Mouse (Mus musculus) heart, postnatal 0 days (tissue): ENCODE data around the gene Smchd1. TPM values are rescaled to one million over a fixed set of nuclear protein-coding genes. Genes with fewer than 3 reads are reported as not detected.

Experiments
- ATAC-seq: fragments of 200-750 bp; cut with Nextera tagmentation; 2 replicates; pipeline ENCODE4 v1.8.0; 2017; ENCODE audit warnings: low read depth, moderate number of reproducible peaks, moderate library complexity; ENCODE audit not compliant: insufficient read depth
- DNase-seq: peaks from one replicate; pipeline ENCODE4 v3.0.0-alpha.2; 2016; ENCODE audit warnings: low spot score
- H3K27ac ChIP-seq: fragments of 300-500 bp; sonication (generic); 2 replicates; pipeline ENCODE4 v1.5.1; 2014; ENCODE audit warnings: low read depth, mild to moderate bottlenecking
- H3K27me3 ChIP-seq: fragments of 300-500 bp; sonication (generic); 2 replicates; pipeline ENCODE4 v1.6.1; 2014; ENCODE audit warnings: low read length, mixed read lengths; ENCODE audit not compliant: control insufficient read depth, insufficient read depth
- H3K36me3 ChIP-seq: fragments of 300-500 bp; sonication (generic); replicated peaks from 2 replicates; pipeline ENCODE4 v1.6.1; 2014; ENCODE audit warnings: low read length, mixed read lengths; ENCODE audit not compliant: control insufficient read depth, insufficient read depth
- H3K4me1 ChIP-seq: fragments of 300-500 bp; sonication (generic); 2 replicates; pipeline ENCODE4 v1.6.1; 2014; ENCODE audit warnings: antibody characterized with exemption; ENCODE audit not compliant: control insufficient read depth, insufficient read depth
- H3K4me2 ChIP-seq: fragments of 300-500 bp; sonication (generic); 2 replicates; pipeline ENCODE4 v1.6.1; 2014; ENCODE audit warnings: low read depth, mild to moderate bottlenecking, low read length, moderate library complexity
- H3K4me3 ChIP-seq: fragments of 300-500 bp; sonication (generic); 2 replicates; pipeline ENCODE4 v1.5.1; 2014; ENCODE audit warnings: low read depth, low read length
- H3K9ac ChIP-seq: fragments of 300-500 bp; sonication (generic); replicated peaks from 2 replicates; pipeline ENCODE4 v1.6.1; 2014; ENCODE audit warnings: low read depth, low read length, mixed read lengths
- H3K9me3 ChIP-seq: fragments of 300-500 bp; sonication (generic); replicated peaks from 2 replicates; pipeline ENCODE4 v1.6.1; 2016; ENCODE audit warnings: low read length; ENCODE audit not compliant: control insufficient read depth
- CTCF ChIP-seq: IDR thresholded peaks from 2 replicates; pipeline ENCODE4 v1.5.1; 2016; ENCODE audit warnings: antibody characterized with exemption, control low read depth, low read depth
- EP300 ChIP-seq: IDR thresholded peaks from 2 replicates; pipeline ENCODE4 v1.6.1; 2016; ENCODE audit warnings: antibody characterized with exemption, low read depth
- WGBS: fragments of 180-500 bp; shearing (Covaris S2); extraction: QIAGEN DNeasy Blood & Tissue Kit; methylation state at CpG from one replicate; pipeline ENCODE4 v1.1.7; 2014; 5-methylcytosine and 5-hydroxymethylcytosine counted together
- polyA plus RNA-seq: library from polyadenylated mRNA; unstranded; fragments of >200 nt; fragmentation: Nextera tagmentation; extraction: Ambion mirVana; gene quantifications from 2 replicates; pipeline ENCODE4 v1.2.1, GENCODE M21; 2015
- total RNA-seq: library from RNA; depleted of rRNA; stranded (reverse); fragments of >200 nt; gene quantifications from 2 replicates; pipeline ENCODE4 v1.2.3, GENCODE M21; 2014; ENCODE audit warnings: low replicate concordance; rRNA removed

Gene Smchd1
- total RNA-seq (16.1 and 40.9 TPM in 2 replicates), polyA plus RNA-seq (18.6 and 18.7 TPM in 2 replicates)

DNA sequence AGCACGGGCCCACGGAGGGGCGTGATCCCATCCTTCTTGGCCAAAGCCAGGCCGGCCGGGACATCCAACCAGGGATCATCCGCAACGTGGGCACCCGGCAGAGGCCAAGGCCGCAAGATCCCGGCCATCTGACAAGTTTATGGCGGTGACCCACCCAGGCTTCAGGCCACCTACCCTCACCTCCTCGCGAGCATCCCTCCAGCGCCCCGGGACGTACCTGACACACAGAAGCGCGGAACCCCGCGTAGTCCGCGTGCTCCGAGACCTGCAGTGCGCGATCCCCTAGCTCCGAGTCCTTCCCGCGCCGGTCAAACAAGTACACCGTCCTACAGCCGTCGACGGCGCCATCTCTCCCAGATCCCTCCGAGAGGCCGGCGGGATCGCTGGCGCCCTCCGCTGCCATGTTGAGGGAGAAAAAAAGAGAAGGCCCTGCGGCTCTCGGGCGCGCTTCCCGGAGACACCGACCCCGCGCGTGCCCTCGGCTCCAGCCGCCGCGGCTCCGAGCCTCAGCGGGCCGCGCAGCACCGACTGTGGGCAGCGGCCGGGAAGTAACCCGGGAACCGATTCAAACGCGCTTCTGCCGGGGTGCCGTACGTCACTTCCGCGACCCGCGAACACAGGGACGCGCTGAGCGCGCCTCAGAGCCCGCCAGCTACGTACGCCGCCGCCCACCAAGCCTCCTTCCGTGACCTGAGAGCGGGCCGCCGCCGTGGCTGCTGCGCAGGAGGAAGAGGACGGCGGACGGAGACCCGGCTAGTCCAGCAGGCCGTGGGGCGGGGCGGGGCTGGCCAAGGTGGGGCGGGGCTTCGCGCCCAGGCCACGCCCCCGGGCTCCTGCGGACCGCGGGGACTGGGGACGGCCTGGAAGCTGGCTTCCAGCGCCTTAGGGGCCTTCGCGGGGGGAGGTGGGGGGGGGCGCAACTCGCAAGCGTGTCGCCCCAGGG lies at the start of gene Smchd1:
TSS of gene Smchd1 (minus strand) at position 582 of the 943 bp plus-strand sequence.
- DNase-seq (peak; percentile 96), ATAC-seq (peak; percentile 96)
- Histone ChIP-seq H3K9me3 (no peaks in the 10 kb centered on the region), H3K4me1 (peaks cover 7% of the 10 kb centered on the region; the same call in 1 of the 2 replicates), H3K27ac (peak within 1 kb of the TSS; percentile 96), H3K36me3 (no peaks in the 10 kb centered on the region), H3K9ac (peak within 1 kb of the TSS; percentile 86), H3K4me2 (peak within 1 kb of the TSS; percentile 95), H3K27me3 (no peaks in the 10 kb centered on the region), H3K4me3 (peak within 1 kb of the TSS; percentile 99)
- 0% methylated on average over 78 of the region's 109 CpGs for WGBS
- TF ChIP-seq CTCF (no peak), EP300 (no peak)

DNA sequence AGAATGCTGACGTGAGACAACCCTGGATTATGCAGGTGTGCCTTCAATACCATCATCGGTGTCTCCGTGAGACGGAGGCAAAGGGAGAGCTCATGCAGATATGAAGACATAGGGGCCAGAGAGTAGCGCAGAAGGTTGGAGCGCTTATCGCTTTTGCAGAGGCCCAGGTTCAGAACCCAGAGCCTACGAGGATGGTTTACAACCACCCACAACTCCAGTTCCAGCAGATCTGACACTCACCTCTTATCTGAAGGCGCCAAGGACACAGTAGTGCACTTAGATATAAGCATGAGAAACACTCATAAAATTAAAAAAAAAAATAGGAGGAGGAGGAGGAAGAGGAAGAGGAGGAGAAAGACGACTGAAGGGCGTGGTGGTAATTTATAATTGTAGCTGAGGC lies 35.2 kb upstream of the Smchd1 start:
- peaks cover 71% of the 10 kb centered on the region for H3K36me3 ChIP-seq
- TF ChIP-seq CTCF (no peak), EP300 (no peak)
- DNase-seq (no peak), ATAC-seq (no peak)
- no peak overlapping the region for H3K27ac ChIP-seq
- no peaks in the 10 kb centered on the region for H3K27me3 ChIP-seq
- H3K9me3 ChIP-seq: no peaks in the 10 kb centered on the region
- 92% methylated on average over 11 of the region's 11 CpGs for WGBS
- H3K9ac ChIP-seq: no peak overlapping the region
- H3K4me3 ChIP-seq: no peak overlapping the region
- no peaks in the 10 kb centered on the region for H3K4me1 ChIP-seq
- H3K4me2 ChIP-seq: no peak overlapping the region

DNA sequence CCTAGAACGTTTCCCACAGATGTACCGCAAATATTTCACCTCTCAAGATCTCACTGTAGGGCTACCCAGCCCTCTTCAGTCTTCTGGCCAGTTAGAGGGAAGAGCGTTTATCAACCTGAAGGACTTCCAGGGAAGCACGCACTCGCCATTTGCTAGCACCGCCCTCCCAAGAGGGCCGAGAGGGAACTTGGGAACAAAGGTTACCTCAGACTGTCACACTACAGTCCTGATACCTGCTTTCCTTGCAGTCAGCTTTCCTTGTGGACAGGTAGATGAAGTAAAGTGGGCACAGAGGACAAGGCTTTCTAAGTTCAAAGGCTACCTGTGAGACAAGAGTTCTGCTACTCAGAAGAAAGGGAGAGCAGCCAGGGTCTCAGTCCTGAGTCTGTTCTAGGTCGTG lies 31.7 kb upstream of the Smchd1 start:
- DNase-seq (no peak), ATAC-seq (no peak)
- TF ChIP-seq EP300 (no peak), CTCF (no peak)
- Histone ChIP-seq H3K27ac (no peak overlapping the region), H3K4me1 (no peaks in the 10 kb centered on the region), H3K36me3 (peaks cover 70% of the 10 kb centered on the region), H3K4me2 (no peak overlapping the region), H3K27me3 (no peaks in the 10 kb centered on the region), H3K9ac (no peak overlapping the region), H3K9me3 (no peaks in the 10 kb centered on the region), H3K4me3 (no peak overlapping the region)
- WGBS: 84% methylated on average over 8 of the region's 8 CpGs

DNA sequence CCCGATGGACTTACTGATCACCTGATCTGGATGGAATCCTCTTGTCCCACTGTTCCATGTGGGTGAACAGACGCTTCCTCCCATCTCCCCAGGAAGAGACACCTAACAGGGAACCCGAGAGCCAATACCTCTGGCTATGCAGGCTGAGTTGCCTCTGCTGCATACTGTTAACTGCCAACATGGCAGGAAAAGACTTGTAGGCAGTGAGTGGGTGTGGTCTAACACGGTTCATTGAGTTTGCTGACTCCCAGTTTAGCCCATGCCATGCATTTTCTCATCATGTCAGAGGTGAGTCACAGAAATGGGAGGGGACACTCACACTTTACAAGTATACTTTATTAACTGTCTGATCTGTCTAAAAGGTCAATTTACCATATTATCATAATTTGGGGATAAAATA lies 20.6 kb upstream of the Smchd1 start:
- 84% methylated on average over 4 of the region's 4 CpGs for WGBS
- Histone ChIP-seq H3K27me3 (no peaks in the 10 kb centered on the region), H3K9me3 (no peaks in the 10 kb centered on the region), H3K4me2 (no peak overlapping the region), H3K9ac (no peak overlapping the region), H3K4me3 (no peak overlapping the region), H3K36me3 (peaks cover 58% of the 10 kb centered on the region), H3K4me1 (no peaks in the 10 kb centered on the region), H3K27ac (no peak overlapping the region)
- ATAC-seq (no peak), DNase-seq (no peak)
- TF ChIP-seq EP300 (no peak), CTCF (no peak)

DNA sequence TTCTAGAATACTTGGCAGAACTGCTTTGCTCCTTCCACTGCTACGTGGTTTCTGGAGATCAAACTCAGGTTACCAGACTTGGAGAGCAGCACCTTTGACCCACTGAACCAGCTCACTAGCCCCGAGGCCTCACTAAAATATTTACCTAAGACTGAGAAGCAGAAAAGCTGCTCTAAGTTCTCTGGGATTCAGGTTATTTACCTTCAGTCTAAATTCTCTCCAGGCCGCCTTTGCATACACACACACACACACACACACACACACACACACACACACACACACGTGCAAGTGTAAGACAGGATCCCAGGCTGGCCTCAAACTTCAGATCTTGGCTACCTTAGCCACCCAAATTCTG lies 16.2 kb upstream of the Smchd1 start:
- Histone ChIP-seq H3K36me3 (peaks cover 17% of the 10 kb centered on the region), H3K9ac (no peak overlapping the region), H3K27me3 (no peaks in the 10 kb centered on the region), H3K27ac (no peak overlapping the region), H3K4me1 (0 out of 2 replicates have a peak, but pooled peaks cover 3% of the 10 kb centered on the region), H3K9me3 (no peaks in the 10 kb centered on the region), H3K4me3 (no peak overlapping the region), H3K4me2 (no peak overlapping the region)
- DNase-seq (no peak), ATAC-seq (no peak)
- TF ChIP-seq CTCF: no peak
- no peak for TF ChIP-seq EP300
- WGBS: 82% methylated on average over 4 of the region's 4 CpGs
